Mouse (Mus musculus): ENCODE measurements around the gene Kcnk5.

Kcnk5 gene

DNA sequence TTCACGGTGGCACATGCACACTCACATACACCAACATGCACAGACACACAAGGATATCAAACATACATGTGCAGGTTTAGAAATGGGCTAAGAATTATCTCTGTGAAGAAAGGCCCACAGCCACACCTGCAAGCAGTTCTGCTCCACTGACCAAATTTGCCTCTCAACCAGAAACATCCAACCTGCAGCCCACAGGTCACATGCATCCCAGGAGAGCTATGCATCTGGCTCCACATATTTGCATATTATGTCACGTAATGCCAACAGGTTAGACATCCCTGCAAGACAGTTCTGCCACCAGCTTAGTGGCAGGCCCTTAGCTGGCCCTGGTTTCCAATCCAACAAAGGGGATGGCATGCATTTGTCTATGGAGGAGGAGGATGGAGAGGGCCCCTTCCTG is 13.6 kb downstream of the Kcnk5 start:
- no peak for DNase-seq (ENCODE audit: low spot score in 2 of 2)

GRCm38 (mm10) chr14:20165413-20165812 is 16.2 kb downstream of the Kcnk5 start:
- DNase-seq (ENCODE audit: low spot score in 2 of 2), result no peak

- no peak for DNase-seq (ENCODE audit: low spot score in 2 of 2)
Observed at GRCm38 (mm10) chr14:20164438-20164837, 17.2 kb downstream of the Kcnk5 start.

DNA sequence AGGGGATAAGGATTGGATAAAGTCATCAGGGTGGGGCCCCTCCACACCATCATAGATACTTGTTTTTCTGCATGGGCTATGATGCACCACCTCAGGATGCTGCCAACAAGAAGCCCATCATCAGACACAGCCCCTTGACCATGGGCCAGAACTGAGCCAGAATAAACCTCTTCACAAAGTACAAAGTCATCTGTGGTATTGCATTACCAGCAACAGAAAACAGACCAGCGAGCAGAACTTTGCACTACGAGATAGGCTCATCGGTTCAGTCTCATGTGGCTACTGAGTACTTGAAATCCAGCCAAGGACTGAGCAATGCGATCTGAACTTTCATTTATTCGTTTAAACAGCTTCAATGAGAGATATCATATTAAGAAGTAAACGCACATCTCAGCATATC is 18.9 kb downstream of the Kcnk5 start:
- no peak for DNase-seq (ENCODE audit: low spot score in 2 of 2)

- DNase-seq (ENCODE audit: low spot score in 2 of 2), result no peak
Observed at GRCm38 (mm10) chr14:20158727-20159681, 22.6 kb downstream of the Kcnk5 start.

DNA sequence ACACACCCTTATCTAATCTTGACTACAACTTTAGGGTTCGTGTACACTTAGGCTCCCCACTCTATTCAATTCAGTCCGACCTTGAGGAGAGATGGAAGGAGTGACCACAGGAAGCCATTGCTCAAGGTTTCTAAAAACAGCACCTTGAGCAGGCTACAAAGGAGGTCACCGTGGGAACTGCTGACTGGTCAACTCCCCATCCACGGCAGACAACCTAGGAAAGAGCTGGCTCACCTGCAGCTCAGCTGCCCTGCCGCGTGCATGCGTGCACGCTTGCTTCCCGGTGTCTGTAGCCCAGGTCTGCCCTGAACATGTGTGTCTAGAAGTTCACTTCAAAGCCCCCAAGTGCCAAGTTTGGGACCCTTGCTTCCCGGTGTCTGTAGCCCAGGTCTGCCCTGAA is 24.0 kb downstream of the Kcnk5 start:
- no peak for DNase-seq (ENCODE audit: low spot score in 2 of 2)

DNA sequence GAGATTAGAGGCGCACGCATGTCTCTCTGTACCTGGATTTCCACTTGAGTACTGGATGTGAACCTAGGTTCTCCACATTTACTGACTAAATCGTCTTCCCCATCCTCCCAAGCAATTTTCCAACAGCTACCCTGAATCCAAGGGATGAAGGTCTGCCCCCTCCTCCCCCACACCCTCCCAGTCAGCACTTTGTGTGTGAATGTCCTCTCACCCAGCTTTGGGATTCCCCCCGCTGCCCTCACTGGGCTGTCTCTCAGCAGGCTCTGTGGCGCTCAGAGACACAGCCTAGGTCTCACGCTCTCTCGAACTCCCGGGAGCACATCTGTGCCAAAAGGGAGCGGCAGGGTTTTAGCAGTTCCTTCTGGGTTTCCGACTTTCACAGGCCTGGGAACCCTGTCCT is 25.9 kb downstream of the Kcnk5 start:
- DNase-seq (ENCODE audit: low spot score in 2 of 2), result no peak

- DNase-seq (ENCODE audit: low spot score in 2 of 2), result no peak
Observed at GRCm38 (mm10) chr14:20154937-20155336, 26.7 kb downstream of the Kcnk5 start.

GRCm38 (mm10) chr14:20154245-20154644 is 27.4 kb downstream of the Kcnk5 start:
- DNase-seq (ENCODE audit: low spot score in 2 of 2), result no peak

GRCm38 (mm10) chr14:20149127-20150080 is 32.2 kb downstream of the Kcnk5 start:
- no peak for DNase-seq (ENCODE audit: low spot score in 2 of 2)

GRCm38 (mm10) chr14:20148514-20148913 is 33.1 kb downstream of the Kcnk5 start:
- no peak for DNase-seq (ENCODE audit: low spot score in 2 of 2)

- no peak for DNase-seq (ENCODE audit: low spot score in 2 of 2)
Observed at GRCm38 (mm10) chr14:20147854-20148253, 33.8 kb downstream of the Kcnk5 start.

DNA sequence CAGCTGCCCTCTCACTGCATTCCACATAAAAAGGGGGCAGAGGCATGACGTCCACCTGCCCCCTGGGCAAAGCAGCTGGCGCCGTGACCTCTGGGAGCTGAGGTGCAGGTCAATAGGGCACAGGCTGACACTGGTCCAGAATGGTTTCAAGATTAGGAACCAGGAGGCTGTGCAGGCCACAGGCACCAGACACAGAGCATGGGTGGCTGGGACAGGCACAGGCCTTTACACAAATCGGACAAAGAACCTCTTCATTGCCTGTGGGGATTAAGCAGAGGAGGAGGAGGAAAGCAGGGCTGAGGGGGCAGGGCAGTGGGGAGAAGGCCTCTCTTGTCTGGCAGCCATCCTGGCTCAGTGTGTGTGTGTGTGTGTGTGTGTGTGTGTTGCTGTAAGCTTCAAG is 37.5 kb downstream of the Kcnk5 start:
- peak; percentile 11 to 26 for DNase-seq (ENCODE audit: low spot score in 2 of 2)

DNA sequence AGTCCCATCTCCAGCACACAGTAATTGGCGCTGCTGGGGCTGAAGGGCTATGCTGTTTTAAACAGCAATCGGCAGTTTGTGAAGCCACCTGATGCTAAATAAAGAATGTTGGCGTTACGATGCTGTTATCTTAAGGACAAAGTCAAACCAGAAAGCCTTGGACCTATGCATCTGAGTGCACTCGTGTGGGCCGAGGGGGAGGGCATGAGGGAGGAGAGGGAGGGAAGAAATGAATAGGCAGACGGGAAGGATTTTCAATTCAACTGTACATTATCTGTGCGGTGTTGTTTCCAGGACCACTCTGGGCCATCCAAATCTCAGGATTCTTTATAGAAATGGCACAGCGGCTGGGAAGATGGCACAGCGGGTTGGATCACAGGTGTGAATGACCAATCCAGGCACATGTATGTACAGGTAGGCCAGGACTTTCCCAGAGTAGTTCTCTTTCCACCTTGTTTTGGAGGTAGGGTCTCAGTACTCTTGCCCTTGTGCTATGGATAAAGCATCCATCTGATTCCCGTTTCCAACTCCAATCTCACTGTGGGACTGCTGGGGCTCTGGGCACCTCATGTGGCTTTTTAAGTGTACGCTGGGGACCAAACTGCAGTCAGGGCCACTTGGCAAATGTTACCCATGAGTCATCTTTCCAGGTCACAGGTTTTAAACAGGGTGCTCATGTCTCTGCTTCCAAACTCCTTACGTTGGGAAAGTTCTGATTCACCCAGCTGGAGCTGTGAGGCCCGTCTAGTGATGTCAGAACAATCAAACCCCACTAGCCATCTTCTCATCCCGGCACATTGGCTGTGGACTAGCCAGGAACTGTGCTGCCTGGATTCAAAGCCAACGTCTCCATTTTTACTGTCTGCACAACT is 42.9 kb downstream of the Kcnk5 start, which contains the start of gene Saysd1:
Gene Saysd1, minus strand, starts transcription at position 51 of the 872 bp plus-strand sequence.
- no peak for DNase-seq (ENCODE audit: low spot score in 2 of 2)

GRCm38 (mm10) chr14:20134965-20135671 is 46.5 kb downstream of the Kcnk5 start:
- DNase-seq (ENCODE audit: low spot score in 2 of 2), result no peak

GRCm38 (mm10) chr14:20128162-20128561 is 53.4 kb downstream of the Kcnk5 start:
- no peak for DNase-seq (ENCODE audit: low spot score in 2 of 2)

GRCm38 (mm10) chr14:20127406-20128087 is 54.1 kb downstream of the Kcnk5 start:
- DNase-seq (ENCODE audit: low spot score in 2 of 2), result no peak

DNA sequence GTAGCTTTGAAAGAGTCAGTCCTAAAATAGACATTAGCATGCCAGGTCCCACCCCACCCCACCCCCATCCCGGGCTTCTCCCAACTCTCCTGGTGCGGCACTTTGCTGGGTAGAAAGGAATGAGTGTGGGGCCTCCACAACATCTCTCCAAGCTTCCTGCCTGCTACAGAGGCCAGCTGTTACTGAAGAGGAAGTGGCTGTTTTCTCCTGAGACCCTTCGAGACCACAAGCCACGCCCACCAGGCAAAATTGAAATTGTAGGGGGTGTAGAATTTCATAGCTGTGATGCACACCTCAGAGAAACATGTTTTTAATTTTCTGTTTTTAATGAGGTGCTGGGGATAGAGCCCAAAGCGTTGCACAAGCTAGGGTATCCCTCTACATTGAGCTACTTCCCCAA is 60.7 kb downstream of the Kcnk5 start:
- no peak for DNase-seq (ENCODE audit: low spot score in 2 of 2)

- no peak for DNase-seq (ENCODE audit: low spot score in 2 of 2)
Observed at GRCm38 (mm10) chr14:20120012-20120411, 61.6 kb downstream of the Kcnk5 start.

GRCm38 (mm10) chr14:20116149-20116605 is 65.4 kb downstream of the Kcnk5 start:
- DNase-seq (ENCODE audit: low spot score in 2 of 2), result no peak

Measured in left cerebral cortex, adult 9 months (tissue).